Mouse (Mus musculus): ENCODE measurements at regions not wholly inside any gene's neighbourhood (a gene's known extent, or its start where the extent isn't known, plus 50 kb on each side); places are given as distances from the start of the nearest gene placed in this dataset.
"Not testable (repeated sequence)": the region's sequence is repeated elsewhere in the genome, so short reads cannot be mapped to it uniquely, and the experiment has no call there.

GRCm38 (mm10) chr1:166923713-166923975, 77.6 kb upstream of the Fam78b start:
- TF ChIP-seq FLI1 (IDR thresholded peaks at IDR 0.05; ENCODE audit: low read length) (no peak), GATA1 (IDR thresholded peaks at IDR 0.05; ENCODE audit: borderline replicate concordance, low read length) (no peak)
- no peak overlapping the region for H3K4me3 ChIP-seq (replicated peaks)
- H3K36me3 ChIP-seq (replicated peaks; ENCODE audit: low read length) = no peaks in the 10 kb centered on the region

GRCm38 (mm10) chr1:166924126-166924525, 77.1 kb upstream of the Fam78b start:
- no peak for TF ChIP-seq GATA1 (IDR thresholded peaks at IDR 0.05; ENCODE audit: borderline replicate concordance, low read length)
- no peak for TF ChIP-seq FLI1 (IDR thresholded peaks at IDR 0.05; ENCODE audit: low read length)
- H3K4me1 ChIP-seq = no peaks in the 10 kb centered on the region
- no peak overlapping the region for H3K4me3 ChIP-seq (replicated peaks)
- H3K36me3 ChIP-seq (replicated peaks; ENCODE audit: low read length) = no peaks in the 10 kb centered on the region
- peaks cover 2% of the 10 kb centered on the region for H3K27me3 ChIP-seq (replicated peaks)
- peaks cover 3% of the 10 kb centered on the region; the same call in 1 of the 2 replicates for H3K9me3 ChIP-seq

More at GRCm38 (mm10) chr1:166923713-166923975, 77.6 kb upstream of the Fam78b start:
- Histone ChIP-seq H3K27me3 (replicated peaks) (peaks cover 2% of the 10 kb centered on the region), H3K9me3 (peaks cover 3% of the 10 kb centered on the region; the same call in 1 of the 2 replicates), H3K4me1 (no peaks in the 10 kb centered on the region)

DNA sequence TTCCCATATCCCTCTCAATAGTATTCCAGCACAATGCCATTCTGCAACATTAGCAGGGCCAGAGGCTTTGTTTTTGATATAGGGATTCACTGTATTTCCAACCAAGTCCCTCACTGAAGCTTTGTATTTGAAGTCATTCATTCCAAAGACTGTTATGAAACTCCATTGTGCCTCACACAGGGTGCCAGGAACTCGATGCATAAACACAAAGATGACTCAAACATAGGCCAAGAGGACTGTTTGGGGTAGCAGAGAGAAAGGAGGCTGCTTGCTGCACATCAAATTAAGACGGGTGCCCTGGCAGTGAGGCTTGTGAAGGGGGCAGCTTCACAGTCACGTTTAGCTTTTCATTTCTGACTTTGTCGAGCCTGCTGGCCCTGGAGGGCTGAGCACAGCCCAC, 75.1 kb upstream of the Fam78b start:
- peaks cover 2% of the 10 kb centered on the region for H3K27me3 ChIP-seq (replicated peaks)
- no peaks in the 10 kb centered on the region for H3K4me1 ChIP-seq
- H3K9me3 ChIP-seq = peaks cover 4% of the 10 kb centered on the region; the same call in 1 of the 2 replicates
- TF ChIP-seq GATA1 (IDR thresholded peaks at IDR 0.05; ENCODE audit: borderline replicate concordance, low read length) (no peak), FLI1 (IDR thresholded peaks at IDR 0.05; ENCODE audit: low read length) (no peak)
- H3K4me3 ChIP-seq (replicated peaks) = no peak overlapping the region
- H3K36me3 ChIP-seq (replicated peaks; ENCODE audit: low read length) = no peaks in the 10 kb centered on the region

GRCm38 (mm10) chr1:166939744-166940143, 61.5 kb upstream of the Fam78b start:
- not testable (repeated sequence) for H3K9me3 ChIP-seq; H3K36me3 ChIP-seq (replicated peaks; ENCODE audit: low read length); H3K4me1 ChIP-seq; H3K4me3 ChIP-seq (replicated peaks); H3K27me3 ChIP-seq (replicated peaks)

DNA sequence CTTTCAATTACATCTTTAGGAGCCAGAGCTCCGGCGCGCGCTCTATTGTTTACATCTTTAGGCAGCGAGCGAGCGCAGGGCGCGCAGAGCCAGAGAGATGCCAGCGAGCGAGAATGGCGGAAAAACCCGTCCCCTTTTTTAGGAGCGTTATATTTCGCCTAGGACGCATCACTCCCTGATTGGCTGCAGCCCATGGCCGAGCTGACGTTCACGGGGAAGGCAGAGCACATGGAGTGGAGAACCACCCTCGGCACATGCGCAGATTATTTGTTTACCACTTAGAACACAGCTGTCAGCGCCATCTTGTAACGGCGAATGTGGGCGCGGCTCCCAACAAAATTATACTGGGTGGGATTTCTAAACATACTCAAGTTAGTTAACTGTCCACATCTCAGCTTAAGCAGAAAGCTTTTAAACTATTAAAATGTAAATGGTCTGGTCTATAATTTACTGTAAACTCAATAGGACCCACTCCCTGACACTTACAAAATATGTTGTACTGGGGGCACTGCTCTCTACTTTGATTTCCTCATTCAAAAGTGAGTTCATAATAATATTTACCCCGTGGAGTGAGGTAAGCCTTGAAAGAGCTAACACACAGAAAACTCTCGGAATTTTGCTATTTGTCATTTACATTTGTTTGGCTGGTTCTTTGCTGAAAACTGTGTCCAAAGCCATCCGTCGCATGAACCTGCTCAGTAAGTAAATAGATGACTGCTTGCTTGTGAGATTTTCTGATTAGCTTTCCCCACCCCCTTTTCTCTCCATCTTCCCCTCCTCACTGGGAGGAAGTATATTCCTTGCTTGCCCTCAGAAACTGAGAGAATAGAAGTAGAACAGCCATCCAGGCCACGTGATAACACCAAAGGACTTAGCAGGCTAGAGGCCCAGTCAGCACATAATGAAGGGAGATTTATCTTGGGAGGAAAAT, 60.8 kb upstream of the Fam78b start:
- H3K9me3 ChIP-seq; H3K4me3 ChIP-seq (replicated peaks); H3K4me1 ChIP-seq: not testable (repeated sequence)

DNA sequence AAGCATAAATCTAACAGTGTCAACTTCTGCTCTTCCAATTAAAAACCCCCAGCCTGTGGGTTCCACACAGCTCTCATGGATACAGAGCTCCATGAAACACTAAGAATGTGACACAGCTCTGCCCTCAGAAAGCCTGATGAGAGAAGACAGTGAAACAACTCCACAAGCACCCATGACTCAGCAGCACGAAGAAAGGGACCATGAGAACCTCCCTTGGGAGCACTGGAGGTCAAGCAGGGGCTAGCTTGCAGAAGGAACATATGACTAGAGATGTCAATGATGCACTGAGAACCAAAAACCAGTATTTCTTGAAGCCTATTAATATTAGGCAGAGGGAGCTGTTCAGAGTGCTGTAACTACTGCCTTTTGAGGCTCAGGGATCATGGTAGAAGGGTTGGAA, 59.0 kb upstream of the Fam78b start:
- TF ChIP-seq FLI1 (IDR thresholded peaks at IDR 0.05; ENCODE audit: low read length) = no peak
- no peak for TF ChIP-seq GATA1 (IDR thresholded peaks at IDR 0.05; ENCODE audit: borderline replicate concordance, low read length)
- no peaks in the 10 kb centered on the region for H3K4me1 ChIP-seq
- no peaks in the 10 kb centered on the region for H3K9me3 ChIP-seq

More for the DNA sequence above, 60.8 kb upstream of the Fam78b start:
- not testable (repeated sequence) for H3K36me3 ChIP-seq (replicated peaks; ENCODE audit: low read length); H3K27me3 ChIP-seq (replicated peaks)

GRCm38 (mm10) chr1:166944540-166944939, 56.7 kb upstream of the Fam78b start:
- no peaks in the 10 kb centered on the region for H3K9me3 ChIP-seq
- no peak overlapping the region for H3K4me3 ChIP-seq (replicated peaks)
- H3K4me1 ChIP-seq = no peaks in the 10 kb centered on the region
- peaks cover 2% of the 10 kb centered on the region for H3K27me3 ChIP-seq (replicated peaks)
- no peak for TF ChIP-seq FLI1 (IDR thresholded peaks at IDR 0.05; ENCODE audit: low read length)
- H3K36me3 ChIP-seq (replicated peaks; ENCODE audit: low read length) = no peaks in the 10 kb centered on the region

More for the DNA sequence above, 59.0 kb upstream of the Fam78b start:
- no peaks in the 10 kb centered on the region for H3K36me3 ChIP-seq (replicated peaks; ENCODE audit: low read length)
- no peaks in the 10 kb centered on the region for H3K27me3 ChIP-seq (replicated peaks)
- H3K4me3 ChIP-seq (replicated peaks) = no peak overlapping the region

GRCm38 (mm10) chr1:166947844-166948702, 53.1 kb upstream of the Fam78b start:
- Histone ChIP-seq H3K27me3 (replicated peaks) (peaks cover 2% of the 10 kb centered on the region), H3K4me3 (replicated peaks) (no peak overlapping the region), H3K36me3 (replicated peaks; ENCODE audit: low read length) (no peaks in the 10 kb centered on the region), H3K4me1 (no peaks in the 10 kb centered on the region), H3K9me3 (no peaks in the 10 kb centered on the region)
- no peak for TF ChIP-seq GATA1 (IDR thresholded peaks at IDR 0.05; ENCODE audit: borderline replicate concordance, low read length)
- TF ChIP-seq FLI1 (IDR thresholded peaks at IDR 0.05; ENCODE audit: low read length) = no peak

All from megakaryocyte, embryonic 14.5 days (primary cell).